Mouse (Mus musculus) spleen, postnatal 4 days (tissue): ENCODE data around the gene Hist1h2bp.

ENCODE experiments used
- DNase-seq, 2 experiments: peaks; one replicate each; pipeline ENCODE4 v3.0.0; 2022; ENCODE audit warnings: low spot score in 2 of 2

The Hist1h2bp gene

DNA sequence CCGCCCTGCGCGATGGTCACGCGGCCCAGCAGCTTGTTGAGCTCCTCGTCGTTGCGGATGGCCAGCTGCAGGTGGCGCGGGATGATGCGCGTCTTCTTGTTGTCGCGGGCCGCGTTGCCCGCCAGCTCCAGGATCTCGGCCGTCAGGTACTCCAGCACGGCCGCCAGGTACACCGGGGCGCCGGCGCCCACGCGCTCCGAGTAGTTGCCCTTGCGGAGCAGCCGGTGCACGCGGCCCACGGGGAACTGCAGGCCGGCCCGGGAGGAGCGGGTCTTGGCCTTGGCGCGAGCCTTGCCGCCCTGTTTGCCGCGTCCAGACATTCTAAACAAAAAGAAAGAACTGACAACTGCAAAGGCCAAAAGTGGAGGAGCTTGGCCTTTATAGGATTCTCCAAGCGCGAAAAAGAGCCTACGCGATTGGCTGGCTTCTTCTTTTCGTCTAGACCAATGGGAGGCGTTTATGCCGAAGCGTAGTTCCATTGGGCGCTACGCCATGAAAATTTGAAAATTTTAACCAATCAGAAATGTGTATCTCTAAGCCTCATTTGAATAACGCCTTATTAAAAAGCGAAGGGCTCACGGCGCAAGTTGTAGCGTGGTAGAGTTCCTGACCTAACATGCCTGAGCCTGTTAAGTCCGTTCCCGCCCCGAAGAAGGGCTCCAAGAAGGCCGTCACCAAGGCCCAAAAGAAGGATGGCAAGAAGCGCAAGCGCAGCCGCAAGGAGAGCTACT, at the start of gene Hist1h2bp, which contains the start of gene Hist1h2an:
Gene Hist1h2bp, plus strand, starts transcription at position 563 of the 731 bp plus-strand sequence.
Gene Hist1h2an, minus strand, starts transcription at position 320 of the 731 bp plus-strand sequence.
- DNase-seq: peak; percentile 86 to 91

DNA sequence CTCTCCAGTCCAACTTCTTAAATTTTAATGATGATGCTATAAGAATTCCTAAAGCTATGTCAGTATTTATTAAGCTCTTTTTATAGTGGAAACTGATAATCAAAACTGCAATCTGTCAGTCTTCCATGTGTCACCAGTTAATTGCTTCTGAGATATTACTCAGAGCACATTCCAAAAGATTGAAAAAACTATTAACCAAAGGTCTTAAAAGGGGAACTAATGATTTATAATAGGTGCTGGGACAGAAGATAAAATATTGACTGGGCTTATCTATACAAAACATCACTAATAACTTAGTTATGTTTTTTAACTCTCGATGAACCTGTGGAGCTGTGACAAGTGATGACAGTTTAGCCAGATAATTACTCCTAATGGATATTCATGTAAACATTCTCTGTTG, 42.3 kb upstream of the Hist1h2bp start:
- DNase-seq: no peak

GRCm38 (mm10) chr13:21749387-21750158, 37.7 kb upstream of the Hist1h2bp start:
- peak in 1 of 2 experiments; percentile 24 for DNase-seq

DNA sequence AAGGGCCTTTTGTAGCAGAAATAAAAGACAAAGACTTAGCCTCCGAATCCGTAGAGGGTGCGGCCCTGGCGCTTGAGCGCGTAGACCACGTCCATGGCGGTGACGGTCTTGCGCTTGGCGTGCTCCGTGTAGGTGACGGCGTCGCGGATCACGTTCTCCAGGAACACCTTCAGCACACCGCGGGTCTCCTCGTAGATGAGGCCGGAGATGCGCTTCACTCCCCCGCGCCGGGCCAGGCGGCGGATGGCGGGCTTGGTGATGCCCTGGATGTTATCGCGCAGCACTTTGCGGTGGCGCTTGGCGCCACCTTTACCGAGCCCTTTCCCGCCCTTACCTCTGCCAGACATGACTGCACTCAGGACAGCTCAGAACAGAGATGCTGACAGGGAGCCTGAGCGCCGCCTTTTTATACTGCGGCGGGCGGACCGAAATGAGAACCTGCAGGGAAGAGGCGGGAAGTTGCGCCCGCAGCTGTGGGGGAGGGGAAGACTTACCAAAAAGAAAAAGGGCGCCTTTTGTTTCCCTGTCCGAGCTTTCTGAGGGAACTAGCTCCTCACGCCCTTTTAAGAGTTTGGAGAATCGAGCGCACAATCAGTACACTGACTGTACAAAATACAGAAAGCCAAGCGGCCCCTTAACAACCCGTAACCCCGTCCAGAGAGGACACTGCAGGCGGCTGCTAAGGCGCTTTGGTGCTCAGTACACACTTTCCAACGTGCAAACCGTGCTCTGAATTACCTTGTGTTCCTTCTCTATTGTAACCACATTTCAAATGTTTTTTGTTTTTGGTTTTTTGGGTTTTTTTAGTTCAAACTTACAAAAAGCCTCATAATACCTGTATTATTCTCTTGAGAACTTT, 36.9 kb upstream of the Hist1h2bp start, which contains the start of gene Hist1h4k:
Gene Hist1h4k, minus strand, starts transcription at position 347 of the 859 bp plus-strand sequence.
- DNase-seq: peak; percentile 96 to 98

- DNase-seq: no peak
Measured at GRCm38 (mm10) chr13:21751417-21751816, 35.8 kb upstream of the Hist1h2bp start.

DNA sequence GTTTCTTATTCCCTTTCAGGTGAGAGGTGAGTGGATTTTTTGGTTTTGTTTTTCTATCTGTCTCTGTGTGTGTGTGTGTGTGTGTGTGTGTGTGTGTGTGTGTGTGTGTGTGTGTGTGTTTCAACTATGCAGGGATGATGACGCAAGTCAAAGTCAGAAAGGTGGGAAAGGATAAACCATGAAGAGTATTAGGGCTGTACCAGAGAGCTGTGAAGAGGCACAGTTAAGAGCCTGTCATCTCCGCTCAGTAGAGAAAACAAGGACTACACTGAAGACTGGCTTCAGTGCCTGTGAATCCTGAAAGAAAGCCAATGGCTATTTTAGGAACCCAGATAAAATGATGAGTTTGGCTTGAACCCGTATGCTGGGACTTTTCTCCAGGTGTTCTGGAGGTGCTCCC, 35.4 kb upstream of the Hist1h2bp start:
- DNase-seq: no peak

DNA sequence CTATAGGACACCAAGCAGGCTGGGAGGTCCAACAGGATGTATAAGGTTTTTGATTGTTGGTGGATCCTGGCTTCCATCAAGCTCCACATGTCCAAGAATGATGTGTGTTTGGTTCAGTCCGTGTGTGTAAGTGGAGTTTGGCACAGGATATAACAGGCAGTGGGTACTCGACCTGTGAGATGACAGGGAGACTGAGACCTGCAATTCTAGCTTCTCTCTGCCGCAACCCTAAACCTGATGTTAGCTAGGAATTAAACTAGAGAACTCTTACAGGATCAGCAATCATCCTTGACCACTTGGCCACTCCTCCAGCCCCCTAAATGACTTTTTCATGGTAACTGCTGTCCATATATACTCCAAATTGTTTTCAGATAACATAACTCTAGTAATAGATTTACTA, 34.9 kb upstream of the Hist1h2bp start:
- peak in 1 of 2 experiments; percentile 32 for DNase-seq

GRCm38 (mm10) chr13:21753051-21753523, 34.2 kb upstream of the Hist1h2bp start:
- DNase-seq: no peak

GRCm38 (mm10) chr13:21753524-21754285, 33.6 kb upstream of the Hist1h2bp start, which contains the start of the genes Hist1h2ak and Hist1h2bn:
Hist1h2ak (minus strand) TSS chr13:21753827.
Hist1h2bn (plus strand) TSS chr13:21754123.
- peak; percentile 86 to 92 for DNase-seq

DNA sequence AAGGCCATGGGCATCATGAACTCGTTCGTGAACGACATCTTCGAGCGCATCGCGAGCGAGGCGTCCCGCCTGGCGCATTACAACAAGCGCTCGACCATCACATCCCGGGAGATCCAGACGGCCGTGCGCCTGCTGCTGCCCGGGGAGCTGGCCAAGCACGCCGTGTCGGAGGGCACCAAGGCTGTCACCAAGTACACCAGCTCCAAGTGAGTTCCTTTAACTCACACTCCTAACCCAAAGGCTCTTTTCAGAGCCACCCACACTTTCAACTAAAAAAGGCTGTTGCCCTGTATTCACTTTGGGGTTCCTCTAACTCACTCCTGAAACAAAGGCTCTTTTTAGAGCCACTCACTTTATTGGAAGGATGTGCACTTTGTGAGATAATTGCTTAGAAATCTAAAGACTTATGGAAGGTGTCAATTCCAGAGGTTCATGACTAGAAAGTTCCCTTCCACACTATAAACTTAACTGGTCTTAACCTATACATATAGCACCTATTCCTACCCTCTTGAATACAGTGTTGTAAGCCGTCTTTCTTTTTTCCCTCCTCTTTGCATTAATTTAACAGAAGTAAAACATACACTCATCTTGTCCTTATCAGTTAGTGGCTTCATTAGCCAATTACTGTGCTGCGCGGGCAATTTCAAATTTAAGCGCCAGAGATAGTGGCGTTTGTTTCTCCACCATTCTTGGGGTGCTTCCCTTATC, 32.8 kb upstream of the Hist1h2bp start:
- peak; percentile 74 to 82 for DNase-seq

DNA sequence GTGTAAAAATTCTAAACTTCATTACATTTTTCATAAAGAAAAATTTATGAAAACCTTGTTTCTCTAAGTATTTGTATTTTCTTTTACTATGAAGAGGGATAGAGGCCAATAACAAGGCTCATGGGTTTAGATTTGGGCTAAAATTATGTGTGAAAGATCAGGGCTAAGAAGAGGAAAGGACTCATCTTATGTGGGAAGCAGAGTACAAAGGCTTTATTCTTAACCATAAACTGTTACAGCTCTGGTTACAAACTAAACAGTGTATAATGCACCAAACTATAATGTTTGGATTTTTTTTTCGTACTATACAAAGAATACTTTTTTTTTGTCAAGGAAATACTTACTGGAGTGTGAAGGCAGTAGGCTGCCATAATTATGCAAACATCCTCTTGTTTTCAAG, 31.6 kb upstream of the Hist1h2bp start:
- no peak for DNase-seq

GRCm38 (mm10) chr13:21778814-21779766, 8.2 kb upstream of the Hist1h2bp start:
- peak; percentile 78 to 87 for DNase-seq

DNA sequence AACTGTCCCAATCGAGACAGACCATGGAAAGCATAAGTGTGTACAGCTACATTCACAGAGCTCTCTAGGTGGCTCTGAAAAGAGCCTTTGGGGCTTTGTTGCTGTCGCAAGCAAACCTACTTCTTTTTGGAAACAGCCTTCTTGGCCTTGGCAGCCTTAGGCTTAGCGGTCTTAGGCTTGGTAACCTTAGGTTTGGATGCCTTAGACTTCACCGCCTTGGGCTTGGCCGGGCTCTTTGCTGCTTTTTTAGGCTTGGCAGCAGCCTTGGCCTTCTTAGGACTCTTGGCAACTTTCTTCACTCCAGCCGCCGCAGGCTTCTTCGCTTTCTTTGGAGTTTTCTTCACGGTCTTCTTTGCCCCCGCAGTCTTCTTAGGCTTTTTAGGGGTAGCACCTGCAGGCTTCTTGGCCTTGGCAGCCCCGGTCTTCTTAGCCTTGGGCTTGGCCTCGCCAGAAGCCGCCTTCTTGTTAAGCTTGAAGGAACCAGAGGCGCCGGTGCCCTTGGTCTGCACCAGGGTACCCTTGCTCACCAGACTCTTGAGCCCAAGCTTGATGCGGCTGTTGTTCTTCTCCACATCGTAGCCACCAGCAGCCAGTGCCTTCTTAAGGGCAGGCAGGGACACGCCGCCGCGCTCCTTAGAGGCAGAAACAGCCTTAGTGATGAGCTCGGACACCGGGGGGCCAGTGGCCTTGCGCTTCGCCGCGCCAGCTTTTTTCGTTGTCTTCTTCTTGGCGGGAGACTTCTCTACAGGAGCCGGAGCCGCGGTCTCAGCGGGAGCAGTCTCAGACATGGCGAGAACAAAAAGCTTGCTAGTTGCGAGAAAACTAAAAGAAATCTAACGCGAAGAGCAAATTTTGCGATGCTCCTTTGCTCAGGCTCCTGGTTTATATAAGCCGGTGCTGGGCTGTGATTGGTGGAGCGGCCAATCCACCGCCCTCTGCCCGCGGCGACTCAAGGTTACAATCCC, 7.2 kb upstream of the Hist1h2bp start, which contains the start of gene Hist1h1b:
Gene Hist1h1b, minus strand, starts transcription at position 859 of the 965 bp plus-strand sequence.
- peak; percentile 88 to 95 for DNase-seq

- peak in 1 of 2 experiments; percentile 15 for DNase-seq
Measured at GRCm38 (mm10) chr13:21781021-21781555, 6.2 kb upstream of the Hist1h2bp start.

DNA sequence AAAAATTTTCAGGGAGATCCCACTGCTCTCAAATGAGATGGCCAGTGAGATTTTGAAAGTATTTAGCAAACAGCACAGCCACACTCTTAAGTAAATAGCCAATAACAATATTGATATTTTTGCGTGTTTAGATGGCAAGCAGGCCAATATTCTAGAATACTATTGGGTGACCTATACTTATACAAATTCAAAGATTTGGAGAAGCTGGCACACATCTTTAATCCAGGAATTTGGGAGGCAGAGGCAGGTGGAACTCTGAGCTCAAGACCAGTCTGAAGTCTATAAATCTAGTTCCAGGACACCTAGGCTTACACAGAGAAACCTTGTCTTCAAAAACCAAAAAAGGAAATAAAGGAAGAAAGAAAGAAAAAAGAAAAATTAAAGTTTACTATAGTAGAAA, 5.6 kb upstream of the Hist1h2bp start:
- no peak for DNase-seq

- peak; percentile 58 to 78 for DNase-seq
Measured at GRCm38 (mm10) chr13:21782361-21783254, 4.7 kb upstream of the Hist1h2bp start.
